Mouse (Mus musculus) stomach, postnatal 0 days (tissue): ENCODE measurements around the gene Abo. TPM values are rescaled to one million over a fixed set of nuclear protein-coding genes. Genes with fewer than 3 reads are reported as not detected.
A peak's percentile ranks its signal among the peaks of the same experiment; 100 is the strongest.
"Not testable (repeated sequence)": the region's sequence is repeated elsewhere in the genome, so short reads cannot be mapped to it uniquely, and the experiment has no call there.

Experiments used
- ATAC-seq: fragments of 200-750 bp; cut with Nextera tagmentation; 2 replicates; pipeline ENCODE4 v1.8.0; 2017; ENCODE audit not compliant: low FRiP score, low TSS enrichment
- DNase-seq: peaks from one replicate; pipeline ENCODE4 v3.0.0-alpha.2; 2016; ENCODE audit warnings: low spot score
- H3K27ac ChIP-seq: fragments of 300-500 bp; sonication (generic); replicated peaks from 2 replicates; pipeline ENCODE4 v1.5.1; 2014; ENCODE audit warnings: mild to moderate bottlenecking, control low read depth
- H3K27me3 ChIP-seq: fragments of 300-500 bp; sonication (generic); 2 replicates; pipeline ENCODE4 v1.6.1; 2014; ENCODE audit warnings: low read length; ENCODE audit not compliant: control insufficient read depth, insufficient read depth
- H3K36me3 ChIP-seq: fragments of 300-500 bp; sonication (generic); 2 replicates; pipeline ENCODE4 v1.6.1; 2014; ENCODE audit warnings: low read length, mixed read lengths; ENCODE audit not compliant: control insufficient read depth, insufficient read depth
- H3K4me1 ChIP-seq: fragments of 300-500 bp; sonication (generic); replicated peaks from 2 replicates; pipeline ENCODE4 v1.6.1; 2014; ENCODE audit warnings: antibody characterized with exemption; ENCODE audit not compliant: control insufficient read depth, insufficient read depth
- H3K4me2 ChIP-seq: fragments of 300-500 bp; sonication (generic); replicated peaks from 2 replicates; pipeline ENCODE4 v1.6.1; 2014; ENCODE audit warnings: low read depth, mild to moderate bottlenecking, control low read depth, moderate library complexity
- H3K4me3 ChIP-seq: fragments of 300-500 bp; sonication (generic); 2 replicates; pipeline ENCODE4 v1.5.1; 2014; ENCODE audit warnings: low read depth, low read length, control low read depth
- H3K9ac ChIP-seq: fragments of 300-500 bp; sonication (generic); 2 replicates; pipeline ENCODE4 v1.6.1; 2014; ENCODE audit warnings: mild to moderate bottlenecking, low read length, control low read depth, mixed read lengths
- H3K9me3 ChIP-seq: fragments of 300-500 bp; sonication (generic); 2 replicates; pipeline ENCODE4 v1.6.1; 2016; ENCODE audit warnings: low read length; ENCODE audit not compliant: control insufficient read depth
- CTCF ChIP-seq: IDR thresholded peaks from 2 replicates; pipeline ENCODE4 v1.5.1; 2016; ENCODE audit warnings: antibody characterized with exemption, low read depth, mild to moderate bottlenecking, moderate library complexity
- EP300 ChIP-seq: optimal IDR thresholded peaks from 2 replicates; pipeline ENCODE3; 2016; ENCODE audit warnings: antibody characterized with exemption
- WGBS: fragments of 180-500 bp; shearing (Covaris S2); extraction: QIAGEN DNeasy Blood & Tissue Kit; methylation state at CpG from one replicate; pipeline ENCODE4 v1.1.7; 2014; 5-methylcytosine and 5-hydroxymethylcytosine counted together
- polyA plus RNA-seq: library from polyadenylated mRNA; unstranded; fragments of >200 nt; fragmentation: Nextera tagmentation; extraction: Ambion mirVana; gene quantifications from 2 replicates; pipeline ENCODE4 v1.2.1, GENCODE M21; 2015

Gene Abo
- polyA plus RNA-seq, 1 experiment from 2014 or later = 0.39 TPM

DNA sequence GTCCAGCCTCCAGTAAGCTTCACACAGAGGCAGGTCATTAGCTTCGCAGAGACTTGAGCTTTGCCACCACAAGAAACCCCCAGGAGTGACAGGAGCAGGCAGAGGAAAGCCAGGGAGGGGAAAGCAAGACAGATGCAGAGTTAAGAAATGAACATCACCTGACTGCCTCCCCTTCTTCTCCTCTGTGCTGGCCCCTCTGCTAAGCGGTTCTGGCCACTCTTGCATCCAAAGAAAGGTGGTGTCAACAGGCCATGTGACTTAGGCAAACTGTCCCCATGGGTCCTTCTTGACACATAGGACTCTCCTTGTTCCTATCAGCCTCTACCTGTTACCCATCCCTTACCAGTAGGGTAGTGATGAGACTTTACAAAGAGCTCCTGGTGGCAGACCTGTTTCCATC is 41.2 kb upstream of the Abo start:
- no peak overlapping the region for H3K27ac ChIP-seq
- no peaks in the 10 kb centered on the region for H3K9me3 ChIP-seq
- no peak overlapping the region for H3K4me3 ChIP-seq
- H3K4me1 ChIP-seq = peaks cover 10% of the 10 kb centered on the region
- TF ChIP-seq EP300 = no peak
- TF ChIP-seq CTCF = no peak
- DNase-seq (no peak), ATAC-seq (no peak)
- no peaks in the 10 kb centered on the region for H3K27me3 ChIP-seq
- H3K9ac ChIP-seq = no peak overlapping the region
- 92% methylated on average over 2 of the region's 2 CpGs for WGBS
- H3K4me2 ChIP-seq = no peak overlapping the region
- H3K36me3 ChIP-seq = peaks cover 12% of the 10 kb centered on the region

DNA sequence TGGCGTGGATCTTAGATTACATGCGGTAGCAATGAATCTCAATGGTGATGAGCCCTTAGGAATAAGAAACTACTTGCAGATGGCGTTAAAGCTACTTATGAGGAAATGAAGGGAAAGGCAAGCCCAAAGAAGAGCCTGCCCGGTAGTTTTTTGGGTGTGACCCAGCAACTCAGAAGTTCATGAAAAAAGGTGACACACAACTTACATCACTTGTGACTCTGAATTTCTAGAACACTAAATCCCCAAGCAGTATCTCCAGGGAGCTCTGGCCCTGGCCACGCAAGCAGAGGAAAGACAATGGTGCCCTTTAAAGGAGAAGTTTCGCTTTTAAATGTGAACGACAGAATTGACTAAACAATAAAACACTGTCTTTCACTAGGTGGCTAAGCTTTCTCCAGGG is 38.5 kb upstream of the Abo start:
- peaks cover 8% of the 10 kb centered on the region for H3K4me1 ChIP-seq
- DNase-seq (no peak), ATAC-seq (no peak)
- WGBS = 10% methylated on average over 7 of the region's 7 CpGs
- no peaks in the 10 kb centered on the region for H3K27me3 ChIP-seq
- no peaks in the 10 kb centered on the region for H3K9me3 ChIP-seq
- H3K36me3 ChIP-seq = peaks cover 22% of the 10 kb centered on the region
- H3K4me3 ChIP-seq = peak overlapping the region; percentile 60
- TF ChIP-seq CTCF = no peak
- no peak for TF ChIP-seq EP300
- H3K4me2 ChIP-seq = peak overlapping the region; percentile 75
- peak overlapping the region; percentile 70 for H3K9ac ChIP-seq
- peak overlapping the region; percentile 88 for H3K27ac ChIP-seq

DNA sequence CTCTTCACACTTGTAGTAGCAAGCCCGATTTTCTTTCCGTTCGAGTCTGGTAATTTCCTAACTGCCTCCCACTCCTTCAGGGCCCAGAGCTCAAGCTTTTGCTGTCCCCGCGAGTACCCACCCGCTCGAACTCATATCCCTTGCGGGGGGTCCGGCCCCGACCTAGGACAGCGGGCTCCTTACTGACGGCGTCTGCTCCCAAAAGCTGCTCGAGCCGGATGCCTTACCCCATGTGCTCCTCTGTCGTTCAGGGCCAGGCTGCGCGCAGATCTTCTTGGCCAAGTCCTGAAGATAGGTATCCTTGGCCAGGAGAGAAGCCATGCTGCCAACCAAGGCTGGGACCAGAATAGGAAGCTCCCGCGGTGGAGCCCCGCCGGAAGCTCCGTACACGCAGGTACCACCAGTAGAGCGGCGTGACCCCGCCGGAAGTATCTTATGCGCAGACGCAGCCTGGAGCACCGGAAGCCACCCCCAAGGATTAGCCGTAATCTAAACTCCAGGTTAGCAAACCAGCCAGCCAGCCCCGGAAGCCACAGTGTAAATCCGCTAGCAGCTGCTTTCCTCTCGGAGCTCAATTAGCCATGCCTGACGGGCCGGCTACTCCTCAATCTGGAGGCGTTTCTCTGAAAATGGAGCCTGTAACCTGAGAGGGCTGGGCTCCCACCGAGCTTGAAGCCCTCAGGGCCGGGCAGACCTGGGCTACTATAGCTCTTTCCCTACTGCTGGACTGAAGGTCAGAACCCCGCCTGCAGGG is 37.9 kb upstream of the Abo start, which contains the start of gene Surf6:
Gene Surf6 (minus strand): TSS at position 413 of the 754 bp plus-strand sequence.
- H3K27me3 ChIP-seq = no peaks in the 10 kb centered on the region
- peak; percentile 51 for TF ChIP-seq EP300
- TF ChIP-seq CTCF = 0 out of 2 replicates have a peak, but pooled peaks have one; percentile 14
- H3K4me3 ChIP-seq = peak within 1 kb of the TSS; percentile 60
- peak within 1 kb of the TSS; percentile 75 for H3K4me2 ChIP-seq
- peak; percentile 96 for DNase-seq
- peak; percentile 95 for ATAC-seq
- H3K9ac ChIP-seq = peak within 1 kb of the TSS; percentile 79
- peaks cover 8% of the 10 kb centered on the region; the same call in 1 of the 2 replicates for H3K4me1 ChIP-seq
- H3K9me3 ChIP-seq = no peaks in the 10 kb centered on the region
- WGBS = under 1% methylated on average over 41 of the region's 41 CpGs
- peak within 1 kb of the TSS; percentile 88 for H3K27ac ChIP-seq
- H3K36me3 ChIP-seq = peaks cover 22% of the 10 kb centered on the region

DNA sequence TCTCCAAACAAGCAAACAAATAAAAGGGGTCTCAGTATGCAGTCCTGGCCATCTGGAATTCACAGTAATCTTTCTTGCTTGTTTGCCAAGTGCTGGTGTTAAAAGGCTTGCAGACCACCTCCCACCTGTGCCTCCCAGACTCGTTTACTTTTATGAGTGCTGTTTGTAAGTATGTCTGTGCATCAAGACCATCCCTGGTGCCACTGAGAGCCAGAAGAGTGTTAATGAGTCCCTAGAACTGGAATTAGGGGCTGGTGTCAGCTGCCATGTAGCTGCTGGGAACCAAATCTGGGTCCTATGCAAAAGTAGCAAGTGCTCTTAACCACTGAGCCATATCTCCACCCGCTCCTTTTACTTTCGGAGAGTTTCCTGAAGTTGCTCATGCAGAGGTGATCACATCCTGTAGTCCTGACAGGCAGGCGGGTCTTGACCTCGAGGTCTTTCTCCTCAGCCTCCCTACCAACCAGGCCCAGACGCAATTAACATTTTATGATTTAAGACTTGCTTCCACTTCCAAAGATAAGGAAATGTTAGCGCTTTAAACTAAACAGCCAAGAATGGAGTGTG is 37.1 kb upstream of the Abo start:
- peak overlapping the region; percentile 79 for H3K9ac ChIP-seq
- TF ChIP-seq CTCF (no peak), EP300 (no peak)
- H3K27ac ChIP-seq = peak overlapping the region; percentile 88
- peak overlapping the region; percentile 60 for H3K4me3 ChIP-seq
- WGBS = 5% methylated on average over 7 of the region's 7 CpGs
- H3K4me1 ChIP-seq = peaks cover 8% of the 10 kb centered on the region; the same call in 1 of the 2 replicates
- DNase-seq = no peak
- H3K4me2 ChIP-seq = peak overlapping the region; percentile 75
- no peaks in the 10 kb centered on the region for H3K9me3 ChIP-seq
- no peaks in the 10 kb centered on the region for H3K27me3 ChIP-seq
- peaks cover 21% of the 10 kb centered on the region for H3K36me3 ChIP-seq
- no peak for ATAC-seq

DNA sequence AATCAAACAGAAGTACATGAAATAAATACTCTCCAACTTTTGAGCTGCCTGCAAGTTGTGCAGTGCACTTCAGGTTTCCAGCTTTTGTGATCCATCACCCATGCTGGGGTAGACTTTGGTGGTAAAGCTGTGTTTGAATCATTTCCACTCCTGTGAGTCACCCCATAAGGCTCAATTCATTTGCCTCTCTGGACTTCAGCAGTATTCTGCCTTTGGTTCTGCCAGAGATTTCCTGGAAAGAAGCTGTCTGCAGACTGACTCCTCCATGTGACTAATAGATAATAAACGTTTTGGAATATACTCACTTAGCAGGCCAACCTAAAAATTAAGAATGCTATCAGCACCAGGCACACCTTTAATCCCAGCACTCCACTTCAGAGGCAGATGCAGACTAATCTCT is 36.0 kb upstream of the Abo start:
- WGBS = 48% methylated on average over 1 of the region's 1 CpGs
- H3K27ac ChIP-seq = no peak overlapping the region
- TF ChIP-seq EP300 = no peak
- no peak for TF ChIP-seq CTCF
- DNase-seq (no peak), ATAC-seq (no peak)
- no peak overlapping the region for H3K9ac ChIP-seq
- H3K4me3 ChIP-seq = no peak overlapping the region
- no peaks in the 10 kb centered on the region for H3K27me3 ChIP-seq
- no peak overlapping the region for H3K4me2 ChIP-seq
- peaks cover 8% of the 10 kb centered on the region; the same call in 1 of the 2 replicates for H3K4me1 ChIP-seq
- no peaks in the 10 kb centered on the region for H3K9me3 ChIP-seq
- peaks cover 14% of the 10 kb centered on the region for H3K36me3 ChIP-seq

DNA sequence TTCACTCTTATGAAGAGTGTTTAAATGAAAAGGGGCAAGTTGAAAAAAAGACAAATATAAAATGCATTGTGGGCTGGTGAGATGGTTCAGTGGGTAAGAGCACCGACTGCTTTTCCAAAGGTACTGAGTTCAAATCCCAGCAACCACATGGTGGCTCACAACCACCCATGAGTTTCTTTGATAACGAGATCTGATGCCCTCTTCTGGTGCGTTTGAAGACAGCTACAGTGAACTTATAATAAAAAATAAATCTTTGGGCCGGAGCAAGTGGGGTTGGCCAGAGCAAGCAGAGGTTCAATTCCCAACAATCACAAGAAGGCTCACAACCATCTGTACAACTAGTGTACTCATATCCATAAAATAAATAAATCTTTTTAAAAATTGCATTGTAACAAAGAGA is 31.1 kb upstream of the Abo start:
- TF ChIP-seq CTCF (0 out of 2 replicates have a peak, but pooled peaks have one; percentile 13), EP300 (no peak)
- Histone ChIP-seq H3K4me3 (no peak overlapping the region), H3K4me1 (no peaks in the 10 kb centered on the region), H3K4me2 (no peak overlapping the region), H3K27me3 (no peaks in the 10 kb centered on the region), H3K36me3 (peaks cover 35% of the 10 kb centered on the region), H3K27ac (no peak overlapping the region), H3K9me3 (no peaks in the 10 kb centered on the region), H3K9ac (no peak overlapping the region)
- no peak for ATAC-seq
- 84% methylated on average over 4 of the region's 4 CpGs for WGBS
- DNase-seq = peak; percentile 6

DNA sequence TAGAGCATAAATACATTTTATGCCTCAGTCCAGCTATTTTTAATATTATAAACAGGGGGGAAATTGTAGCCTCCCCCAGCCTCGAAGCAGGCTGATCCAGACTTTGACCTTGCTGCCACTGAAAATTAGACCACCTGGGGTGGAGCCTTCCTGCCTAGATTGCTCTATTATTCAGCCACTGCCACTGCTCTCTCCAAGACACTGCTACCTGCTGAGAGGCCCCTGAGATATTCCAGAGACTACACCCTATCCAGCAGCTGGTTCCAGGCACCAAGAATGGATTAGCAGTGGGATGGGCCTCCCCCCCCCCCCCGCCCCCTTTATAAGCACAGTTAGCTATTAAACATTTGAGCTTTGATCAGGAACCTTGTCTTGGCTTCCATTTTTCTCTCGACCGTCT is 21.4 kb upstream of the Abo start:
- H3K27me3 ChIP-seq, H3K27ac ChIP-seq, H3K36me3 ChIP-seq, DNase-seq, H3K9ac ChIP-seq, H3K4me2 ChIP-seq, H3K9me3 ChIP-seq, H3K4me3 ChIP-seq, ATAC-seq, H3K4me1 ChIP-seq: not testable (repeated sequence)
- 62% methylated on average over 4 of the region's 4 CpGs for WGBS

DNA sequence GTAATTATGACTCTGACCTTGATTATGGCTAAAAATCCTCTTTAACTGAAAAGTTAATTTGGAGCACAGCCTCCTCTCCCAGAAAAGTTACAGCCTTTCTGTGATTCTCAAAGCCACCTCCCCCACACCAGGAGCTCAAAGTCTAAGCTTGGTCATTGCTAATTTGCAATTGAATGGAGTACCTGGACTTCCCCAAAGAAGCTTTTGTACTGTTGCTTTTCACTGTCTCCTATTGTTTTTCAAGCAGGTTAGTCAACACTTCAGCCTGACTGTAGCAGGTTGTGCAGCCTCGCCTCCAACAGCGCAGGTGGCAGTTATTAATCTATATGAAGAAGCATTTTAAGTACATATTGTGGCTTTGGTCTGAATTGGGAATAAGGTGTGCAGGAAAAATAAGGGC is 20.8 kb upstream of the Abo start:
- not testable (repeated sequence) for H3K4me2 ChIP-seq, H3K27me3 ChIP-seq, H3K4me3 ChIP-seq, H3K9ac ChIP-seq, H3K36me3 ChIP-seq, H3K4me1 ChIP-seq, H3K27ac ChIP-seq, ATAC-seq, DNase-seq, H3K9me3 ChIP-seq
- 83% methylated on average over 2 of the region's 2 CpGs for WGBS
